Mouse (Mus musculus) ES-E14 (cell line): ENCODE measurements around the gene Usp36. TPM values are rescaled to one million over a fixed set of nuclear protein-coding genes. Genes with fewer than 3 reads are reported as not detected.

Experiments
- DNase-seq: peaks from one replicate; pipeline ENCODE4 v3.0.0-alpha.2; 2013; ENCODE audit warnings: low read depth, low spot score
- H3K27ac ChIP-seq: 2 replicates; pipeline ENCODE4 v1.5.1; 2012; ENCODE audit warnings: low read depth, mild to moderate bottlenecking, low read length, moderate library complexity, mixed read lengths; ENCODE audit not compliant: poor library complexity, insufficient read depth, severe bottlenecking
- H3K36me3 ChIP-seq: 2 replicates; pipeline ENCODE4 v1.6.1; 2012; ENCODE audit warnings: mild to moderate bottlenecking, low read length, moderate library complexity, mixed read lengths; ENCODE audit not compliant: control insufficient read depth, poor library complexity, insufficient read depth, severe bottlenecking
- H3K4me1 ChIP-seq, 2 experiments: fragments of 150-350 bp in 1 of 2; sonication (generic) in 1 of 2; 2 replicates each; pipeline ENCODE4 v1.6.1; 2012; ENCODE audit warnings: low read length in 2 of 2, mild to moderate bottlenecking in 1 of 2, mixed read lengths in 1 of 2; ENCODE audit not compliant: control insufficient read depth in 2 of 2, insufficient read depth in 2 of 2, poor library complexity in 1 of 2
- H3K4me3 ChIP-seq, 2 experiments: fragments of 150-350 bp in 1 of 2; sonication (generic) in 1 of 2; 2 replicates each; pipeline ENCODE4 v1.5.1; 2012; ENCODE audit warnings: low read length in 2 of 2, low read depth in 1 of 2, mild to moderate bottlenecking in 1 of 2, mixed read lengths in 1 of 2; ENCODE audit not compliant: insufficient read depth in 1 of 2, poor library complexity in 1 of 2, severe bottlenecking in 1 of 2
- H3K9ac ChIP-seq: 2 replicates; pipeline ENCODE4 v1.6.1; 2012; ENCODE audit warnings: low read depth, mild to moderate bottlenecking, low read length, mixed read lengths; ENCODE audit not compliant: poor library complexity, insufficient read depth, severe bottlenecking
- H3K9me3 ChIP-seq: fragments of 150-350 bp; sonication (generic); 2 replicates; pipeline ENCODE4 v1.6.1; 2012; ENCODE audit warnings: low read depth, mild to moderate bottlenecking, low read length; ENCODE audit not compliant: control insufficient read depth, insufficient read depth
- CHD2 ChIP-seq: IDR thresholded peaks from 2 replicates; pipeline ENCODE4 v1.6.1; 2014; ENCODE audit warnings: mild to moderate bottlenecking, low read depth, low read length, inconsistent platforms
- HCFC1 ChIP-seq: IDR thresholded peaks from 2 replicates; pipeline ENCODE4 v1.6.1; 2012; ENCODE audit warnings: low read length, inconsistent platforms, borderline replicate concordance; ENCODE audit not compliant: insufficient read depth
- MAFK ChIP-seq: IDR thresholded peaks from 2 replicates; pipeline ENCODE4 v1.6.1; 2014; ENCODE audit warnings: mild to moderate bottlenecking, low read depth, low read length, inconsistent platforms; ENCODE audit not compliant: insufficient read depth
- ZC3H11A ChIP-seq: IDR thresholded peaks from 2 replicates; pipeline ENCODE4 v1.6.1; 2012; ENCODE audit warnings: low read depth, mild to moderate bottlenecking, inconsistent platforms, low read length, borderline replicate concordance
- ZNF384 ChIP-seq: IDR thresholded peaks from 2 replicates; pipeline ENCODE4 v1.6.1; 2012; ENCODE audit warnings: low read depth, low read length, inconsistent platforms
- in situ Hi-C, 2 experiments: fragments of 600-800 bp; cut with MboI; formaldehyde crosslinking; loops; one replicate each; pipeline ENCODE4 v1.15.1; 2025; ENCODE audit warnings: low sequenced_read_pairs in 2 of 2, inconsistent platforms in 1 of 2; ENCODE audit not compliant: unreplicated experiment in 2 of 2
- total RNA-seq: library from RNA; depleted of rRNA; stranded (reverse); fragments of 300-350 nt; gene quantifications from 2 replicates; pipeline ENCODE4 v1.2.3, GENCODE M21; 2012

Gene Usp36
- total RNA-seq, 1 experiment, result 41.7 TPM

GRCm38 (mm10) chr11:118287573-118287972 lies 2.5 kb downstream of the Usp36 start:
- no peak overlapping the region for H3K27ac ChIP-seq
- H3K36me3 ChIP-seq, result peaks cover 45% of the 10 kb centered on the region
- in situ Hi-C loops, result no loop called here
- H3K9me3 ChIP-seq, result no peaks in the 10 kb centered on the region
- no peak for TF ChIP-seq CHD2
- TF ChIP-seq MAFK, result no peak
- TF ChIP-seq ZNF384, result no peak
- no peak for TF ChIP-seq ZC3H11A
- no peak overlapping the region for H3K4me3 ChIP-seq
- no peaks in the 10 kb centered on the region for H3K4me1 ChIP-seq
- DNase-seq, result no peak
- no peak overlapping the region for H3K9ac ChIP-seq

- TF ChIP-seq ZC3H11A, result no peak
- no peak for TF ChIP-seq HCFC1
- TF ChIP-seq CHD2, result no peak
- TF ChIP-seq MAFK, result no peak
- TF ChIP-seq ZNF384, result no peak
- H3K4me3 ChIP-seq, result no peak overlapping the region
- peaks cover 55% of the 10 kb centered on the region for H3K36me3 ChIP-seq
- no peak overlapping the region for H3K9ac ChIP-seq
- no peak for DNase-seq
- no peaks in the 10 kb centered on the region for H3K4me1 ChIP-seq
- in situ Hi-C loops, result no loop called here
- no peak overlapping the region for H3K27ac ChIP-seq
- H3K9me3 ChIP-seq, result no peaks in the 10 kb centered on the region
Observed at GRCm38 (mm10) chr11:118286434-118286833, 3.6 kb downstream of the Usp36 start.

GRCm38 (mm10) chr11:118285791-118286190 lies 4.3 kb downstream of the Usp36 start:
- no peaks in the 10 kb centered on the region for H3K4me1 ChIP-seq
- H3K4me3 ChIP-seq, result no peak overlapping the region
- no peak for DNase-seq
- in situ Hi-C loops, result no loop called here
- no peak overlapping the region for H3K9ac ChIP-seq
- H3K36me3 ChIP-seq, result peaks cover 57% of the 10 kb centered on the region
- TF ChIP-seq CHD2 (no peak), HCFC1 (no peak)
- no peak overlapping the region for H3K27ac ChIP-seq
- no peaks in the 10 kb centered on the region for H3K9me3 ChIP-seq

GRCm38 (mm10) chr11:118280218-118280617 lies 9.8 kb downstream of the Usp36 start:
- Histone ChIP-seq H3K4me1 (peaks cover 0 to 5% of the 10 kb centered on the region in 2 experiments; a peak in 1 of 4 replicates), H3K9ac (no peak overlapping the region), H3K27ac (no peak overlapping the region), H3K9me3 (no peaks in the 10 kb centered on the region), H3K4me3 (no peak overlapping the region), H3K36me3 (peaks cover 83% of the 10 kb centered on the region)
- no peak for TF ChIP-seq ZC3H11A
- no peak for TF ChIP-seq ZNF384
- no peak for TF ChIP-seq HCFC1
- no peak for TF ChIP-seq CHD2
- TF ChIP-seq MAFK, result no peak
- in situ Hi-C loops, result no loop called here
- DNase-seq, result no peak

- Histone ChIP-seq H3K27ac (no peak overlapping the region), H3K9me3 (no peaks in the 10 kb centered on the region), H3K4me3 (no peak overlapping the region), H3K9ac (no peak overlapping the region), H3K4me1 (peaks cover 0 to 5% of the 10 kb centered on the region in 2 experiments; a peak in 1 of 4 replicates), H3K36me3 (peaks cover 78% of the 10 kb centered on the region)
- TF ChIP-seq CHD2 (no peak), HCFC1 (no peak), ZC3H11A (no peak), MAFK (no peak), ZNF384 (no peak)
- DNase-seq, result no peak
- in situ Hi-C loops, result no loop called here
Observed at GRCm38 (mm10) chr11:118276328-118276727, 13.7 kb downstream of the Usp36 start.
